Mouse (Mus musculus): Measurements from ENCODE around the gene Sema5a.
"Not testable (repeated sequence)": the region's sequence is repeated elsewhere in the genome, so short reads cannot be mapped to it uniquely, and the experiment has no call there.

Sema5a gene

DNA sequence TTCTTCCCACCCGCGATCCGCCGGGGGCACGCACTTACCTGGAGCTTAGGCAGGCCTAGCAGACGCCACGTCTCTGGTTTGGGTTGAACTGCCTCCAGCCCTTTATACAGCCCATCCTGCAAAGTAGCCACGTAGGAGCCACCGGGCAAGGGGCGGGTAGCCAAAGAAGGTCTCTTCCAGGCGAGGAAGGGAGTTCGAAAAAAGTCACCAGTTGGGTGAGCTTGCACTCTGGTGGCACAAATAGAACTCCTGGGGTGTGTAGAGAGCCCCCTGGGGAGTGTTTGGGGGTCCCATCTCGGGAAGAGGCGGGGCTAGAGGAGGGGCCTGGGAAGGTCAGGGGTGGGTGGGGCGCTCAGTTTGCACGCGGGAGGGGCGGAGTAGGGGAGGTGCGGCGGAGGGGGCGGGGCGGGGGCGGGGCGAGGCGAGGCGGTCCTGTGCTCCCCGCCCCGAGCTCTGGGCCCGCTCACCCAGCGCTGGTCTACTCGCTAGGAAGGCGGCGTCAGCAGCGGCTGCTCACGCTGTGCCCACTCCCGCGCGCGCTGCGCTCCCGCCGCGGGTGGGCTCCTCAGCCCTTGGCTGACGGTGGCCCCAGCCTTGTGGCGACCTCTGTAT is at the start of gene Sema5a:
Gene Sema5a, plus strand, starts transcription at position 467 of the 612 bp plus-strand sequence.
- DNase-seq (ENCODE audit: low read depth, low spot score), result peak; percentile 62
- no peaks in the 10 kb centered on the region; the same call in 1 of the 2 replicates for H3K27me3 ChIP-seq (ENCODE audit: control insufficient read depth, insufficient read depth, low read length, poor library complexity, severe bottlenecking)

DNA sequence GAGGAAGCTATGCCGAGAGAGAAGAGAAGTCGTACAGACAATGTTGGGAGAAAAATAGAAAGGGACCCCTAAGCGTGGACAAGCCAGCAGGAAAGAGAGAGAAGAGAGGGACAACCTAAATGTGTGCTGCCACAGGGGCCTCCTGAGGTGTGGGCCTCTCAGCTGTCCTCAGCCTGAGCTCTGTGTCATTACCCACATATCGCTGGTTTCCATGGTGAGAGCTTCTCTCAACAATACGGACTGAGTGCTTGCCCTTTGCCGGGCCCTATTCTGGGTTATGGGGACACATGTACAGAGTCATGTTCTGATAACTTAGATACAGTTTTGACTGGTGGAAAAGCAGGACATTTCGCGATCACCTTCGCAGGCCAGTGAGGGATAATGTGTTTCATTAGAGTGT is 46.5 kb upstream of the Sema5a start:
- Histone ChIP-seq H3K36me3 (ENCODE audit: control insufficient read depth, insufficient read depth, low read length, poor library complexity, severe bottlenecking) (no peaks in the 10 kb centered on the region), H3K27me3 (ENCODE audit: control insufficient read depth, insufficient read depth, low read length, poor library complexity, severe bottlenecking) (no peaks in the 10 kb centered on the region)
- DNase-seq (ENCODE audit: low read depth, low spot score), result no peak

More for the DNA sequence above, at the start of gene Sema5a:
- H3K36me3 ChIP-seq (ENCODE audit: control insufficient read depth, insufficient read depth, low read length, poor library complexity, severe bottlenecking), result no peaks in the 10 kb centered on the region

DNA sequence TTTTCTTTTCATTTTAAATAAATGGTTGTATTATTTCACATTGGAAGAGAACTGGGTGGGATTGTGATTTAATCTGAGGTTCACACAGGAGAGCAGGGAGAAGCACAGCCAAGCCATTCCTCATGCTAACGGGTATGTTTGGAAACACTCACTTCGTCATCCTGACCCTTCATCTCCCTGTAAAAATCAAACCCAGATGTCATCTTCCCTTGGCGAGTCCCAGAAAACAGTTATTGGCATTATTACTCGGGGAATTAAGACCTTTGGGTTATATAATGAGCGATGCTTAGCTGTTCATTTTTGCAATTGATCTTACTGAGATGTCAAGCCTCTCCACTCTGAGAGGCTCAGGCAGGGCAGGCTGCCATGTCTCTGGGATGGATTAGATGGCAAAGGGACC is 46.0 kb upstream of the Sema5a start:
- H3K36me3 ChIP-seq (ENCODE audit: control insufficient read depth, insufficient read depth, low read length, poor library complexity, severe bottlenecking), result no peaks in the 10 kb centered on the region
- no peaks in the 10 kb centered on the region for H3K27me3 ChIP-seq (ENCODE audit: control insufficient read depth, insufficient read depth, low read length, poor library complexity, severe bottlenecking)
- DNase-seq (ENCODE audit: low read depth, low spot score), result no peak

DNA sequence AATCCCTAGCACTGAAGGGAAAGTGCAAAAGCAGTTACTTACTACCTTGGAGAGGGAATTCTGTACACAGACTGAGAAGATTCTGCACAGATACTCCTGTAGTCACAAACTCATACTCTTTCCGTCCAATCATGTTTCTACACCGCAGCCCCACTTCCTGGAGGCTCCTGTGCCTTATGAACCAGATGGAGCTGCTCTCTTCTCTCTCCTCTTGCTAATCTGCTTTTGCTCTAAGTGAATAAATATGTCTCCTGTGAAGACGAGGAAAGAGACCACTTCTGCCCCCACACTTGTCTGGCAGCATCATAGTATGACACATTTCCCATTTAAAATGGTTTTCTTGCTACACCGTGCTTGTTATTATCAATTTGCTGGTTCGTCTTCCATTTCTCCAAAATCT is 41.4 kb upstream of the Sema5a start:
- no peaks in the 10 kb centered on the region for H3K27me3 ChIP-seq (ENCODE audit: control insufficient read depth, insufficient read depth, low read length, poor library complexity, severe bottlenecking)
- DNase-seq (ENCODE audit: low read depth, low spot score), result no peak
- H3K36me3 ChIP-seq (ENCODE audit: control insufficient read depth, insufficient read depth, low read length, poor library complexity, severe bottlenecking), result no peaks in the 10 kb centered on the region

DNA sequence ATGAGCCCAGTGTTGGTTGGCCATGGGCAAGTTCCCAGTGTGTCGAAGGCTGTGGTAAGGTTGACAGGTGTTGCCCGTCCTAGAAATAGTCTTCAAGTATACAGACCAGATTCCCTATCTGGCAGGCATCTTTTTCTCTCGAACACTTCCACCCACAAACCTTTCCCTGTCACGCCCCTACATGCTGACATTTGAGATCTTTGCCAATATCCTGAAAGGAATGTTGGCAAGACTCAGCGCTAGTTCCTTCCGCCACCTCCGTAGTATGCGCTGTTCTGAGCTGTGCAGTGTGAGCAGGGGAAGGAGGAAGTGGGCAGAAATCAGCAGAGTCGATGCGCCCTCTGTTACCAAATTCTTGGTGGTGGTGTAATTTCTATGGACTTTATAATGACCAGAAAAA is 39.7 kb upstream of the Sema5a start:
- Histone ChIP-seq H3K36me3 (ENCODE audit: control insufficient read depth, insufficient read depth, low read length, poor library complexity, severe bottlenecking) (no peaks in the 10 kb centered on the region), H3K27me3 (ENCODE audit: control insufficient read depth, insufficient read depth, low read length, poor library complexity, severe bottlenecking) (no peaks in the 10 kb centered on the region)
- DNase-seq (ENCODE audit: low read depth, low spot score), result no peak

DNA sequence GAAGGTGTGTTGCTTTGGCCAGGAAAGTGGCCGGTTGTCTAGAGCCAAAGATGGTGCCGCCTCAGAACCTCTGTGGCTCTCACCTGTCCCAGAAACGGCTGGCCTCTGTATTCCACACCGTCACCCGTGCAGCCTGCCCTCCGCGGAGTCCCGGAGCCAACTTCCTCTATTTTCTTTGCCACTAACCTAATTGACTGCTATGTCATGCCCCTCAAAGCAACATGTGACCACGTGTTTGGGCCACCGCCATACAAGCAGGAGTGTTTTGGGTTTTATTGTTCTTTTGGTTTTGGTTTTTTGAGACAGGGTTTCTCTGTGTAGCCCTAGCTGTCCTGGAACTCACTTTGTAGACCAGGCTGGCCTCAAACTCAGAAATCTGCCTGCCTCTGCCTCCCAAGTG is 29.9 kb upstream of the Sema5a start:
- peak; percentile 37 for DNase-seq (ENCODE audit: low read depth, low spot score)
- not testable (repeated sequence) for H3K27me3 ChIP-seq (ENCODE audit: control insufficient read depth, insufficient read depth, low read length, poor library complexity, severe bottlenecking); H3K36me3 ChIP-seq (ENCODE audit: control insufficient read depth, insufficient read depth, low read length, poor library complexity, severe bottlenecking)

GRCm38 (mm10) chr15:32223028-32223427 is 21.6 kb upstream of the Sema5a start:
- H3K27me3 ChIP-seq (ENCODE audit: control insufficient read depth, insufficient read depth, low read length, poor library complexity, severe bottlenecking), result no peaks in the 10 kb centered on the region
- DNase-seq (ENCODE audit: low read depth, low spot score), result no peak

GRCm38 (mm10) chr15:32225394-32225793 is 19.2 kb upstream of the Sema5a start:
- Histone ChIP-seq H3K36me3 (ENCODE audit: control insufficient read depth, insufficient read depth, low read length, poor library complexity, severe bottlenecking) (no peaks in the 10 kb centered on the region), H3K27me3 (ENCODE audit: control insufficient read depth, insufficient read depth, low read length, poor library complexity, severe bottlenecking) (no peaks in the 10 kb centered on the region)
- no peak for DNase-seq (ENCODE audit: low read depth, low spot score)

More at GRCm38 (mm10) chr15:32223028-32223427, 21.6 kb upstream of the Sema5a start:
- H3K36me3 ChIP-seq (ENCODE audit: control insufficient read depth, insufficient read depth, low read length, poor library complexity, severe bottlenecking), result no peaks in the 10 kb centered on the region

DNA sequence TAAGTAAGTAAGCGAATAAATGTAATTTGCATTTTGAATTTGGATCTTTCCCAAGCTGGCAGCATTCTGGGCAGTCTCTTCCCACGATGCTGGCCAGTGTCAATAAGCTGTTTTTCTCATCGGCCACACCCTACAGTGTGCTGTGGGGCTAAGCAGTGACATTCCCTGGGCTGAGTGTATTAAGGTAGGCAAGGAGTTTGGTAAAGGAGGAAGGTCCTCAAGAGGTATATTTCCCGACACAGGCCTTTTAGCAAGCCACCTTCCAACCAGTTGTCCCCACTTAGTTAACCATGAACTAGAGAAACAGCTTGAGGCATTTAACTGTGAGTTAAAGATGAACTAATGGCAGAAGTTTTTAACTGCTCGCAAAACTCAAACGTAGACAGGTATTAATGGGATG is 18.2 kb upstream of the Sema5a start:
- Histone ChIP-seq H3K36me3 (ENCODE audit: control insufficient read depth, insufficient read depth, low read length, poor library complexity, severe bottlenecking) (no peaks in the 10 kb centered on the region), H3K27me3 (ENCODE audit: control insufficient read depth, insufficient read depth, low read length, poor library complexity, severe bottlenecking) (no peaks in the 10 kb centered on the region)
- DNase-seq (ENCODE audit: low read depth, low spot score), result no peak

GRCm38 (mm10) chr15:32226888-32227395 is 17.7 kb upstream of the Sema5a start:
- Histone ChIP-seq H3K27me3 (ENCODE audit: control insufficient read depth, insufficient read depth, low read length, poor library complexity, severe bottlenecking) (no peaks in the 10 kb centered on the region), H3K36me3 (ENCODE audit: control insufficient read depth, insufficient read depth, low read length, poor library complexity, severe bottlenecking) (no peaks in the 10 kb centered on the region)
- DNase-seq (ENCODE audit: low read depth, low spot score), result no peak

DNA sequence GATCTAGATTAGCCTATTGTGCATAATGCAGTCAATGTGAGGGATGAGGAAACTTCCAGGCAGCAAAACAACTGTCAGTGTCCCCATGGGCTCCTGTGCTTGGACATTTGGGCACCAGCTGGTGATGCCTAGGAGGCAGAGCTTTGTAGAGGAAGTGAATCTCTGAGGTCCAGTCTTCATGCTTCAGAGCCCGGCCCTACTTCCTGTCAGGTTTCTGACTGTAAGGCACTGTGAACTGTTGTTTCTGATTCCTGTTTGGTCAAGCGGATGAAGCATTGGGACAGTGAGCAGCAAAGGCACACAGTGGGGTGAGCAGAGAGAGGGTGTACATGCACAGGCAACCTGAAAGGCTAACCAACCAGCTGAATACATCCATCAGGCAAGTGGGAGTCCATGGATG is 14.5 kb upstream of the Sema5a start:
- DNase-seq (ENCODE audit: low read depth, low spot score), result peak; percentile 59
- Histone ChIP-seq H3K27me3 (ENCODE audit: control insufficient read depth, insufficient read depth, low read length, poor library complexity, severe bottlenecking) (no peaks in the 10 kb centered on the region), H3K36me3 (ENCODE audit: control insufficient read depth, insufficient read depth, low read length, poor library complexity, severe bottlenecking) (no peaks in the 10 kb centered on the region)

GRCm38 (mm10) chr15:32232189-32232588 is 12.4 kb upstream of the Sema5a start:
- Histone ChIP-seq H3K27me3 (ENCODE audit: control insufficient read depth, insufficient read depth, low read length, poor library complexity, severe bottlenecking) (no peaks in the 10 kb centered on the region), H3K36me3 (ENCODE audit: control insufficient read depth, insufficient read depth, low read length, poor library complexity, severe bottlenecking) (no peaks in the 10 kb centered on the region)
- DNase-seq (ENCODE audit: low read depth, low spot score), result no peak

- H3K27me3 ChIP-seq (ENCODE audit: control insufficient read depth, insufficient read depth, low read length, poor library complexity, severe bottlenecking); DNase-seq (ENCODE audit: low read depth, low spot score); H3K36me3 ChIP-seq (ENCODE audit: control insufficient read depth, insufficient read depth, low read length, poor library complexity, severe bottlenecking): not testable (repeated sequence)
Observed at GRCm38 (mm10) chr15:32232666-32233141, 11.9 kb upstream of the Sema5a start.

DNA sequence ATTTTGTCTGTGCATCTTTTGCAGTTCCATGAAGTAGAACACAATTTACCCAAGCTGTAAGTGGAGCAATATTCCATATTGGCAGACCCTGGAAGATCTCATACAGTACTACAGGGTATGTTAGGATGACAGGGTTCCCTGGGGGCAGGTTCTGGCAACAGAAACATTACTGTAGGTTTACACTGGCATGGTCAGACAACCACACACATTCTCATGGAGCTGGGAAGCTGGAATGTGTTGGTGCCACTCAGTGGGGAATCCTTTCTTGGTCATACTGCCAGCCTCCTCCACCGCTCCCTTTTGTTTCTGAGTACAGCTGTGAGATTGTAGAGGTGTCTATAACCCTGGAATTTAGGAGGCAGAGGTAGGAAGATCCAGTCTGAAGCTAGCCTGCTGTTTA is 11.2 kb upstream of the Sema5a start:
- DNase-seq (ENCODE audit: low read depth, low spot score), result no peak
- H3K36me3 ChIP-seq (ENCODE audit: control insufficient read depth, insufficient read depth, low read length, poor library complexity, severe bottlenecking), result no peaks in the 10 kb centered on the region
- no peaks in the 10 kb centered on the region for H3K27me3 ChIP-seq (ENCODE audit: control insufficient read depth, insufficient read depth, low read length, poor library complexity, severe bottlenecking)

DNA sequence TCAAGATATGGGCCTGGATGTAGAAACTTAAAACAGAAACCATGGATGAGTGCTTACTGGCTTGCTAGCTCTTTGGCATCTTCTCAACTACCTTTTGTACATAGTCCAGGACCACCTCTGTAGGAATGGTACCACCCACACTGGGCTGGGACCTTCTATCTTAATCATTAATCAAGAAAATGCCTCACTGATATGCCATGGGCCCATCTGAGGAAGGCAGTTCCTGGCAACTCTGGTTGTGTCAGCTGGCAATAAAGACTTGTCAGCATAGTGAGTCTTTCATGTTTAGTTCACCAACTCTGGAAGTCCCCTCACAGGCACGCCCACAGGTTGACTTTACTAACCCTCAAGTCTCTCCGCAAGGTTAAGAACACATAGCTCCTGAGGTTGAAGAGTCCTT is 5.5 kb upstream of the Sema5a start:
- no peak for DNase-seq (ENCODE audit: low read depth, low spot score)
- Histone ChIP-seq H3K27me3 (ENCODE audit: control insufficient read depth, insufficient read depth, low read length, poor library complexity, severe bottlenecking) (no peaks in the 10 kb centered on the region), H3K36me3 (ENCODE audit: control insufficient read depth, insufficient read depth, low read length, poor library complexity, severe bottlenecking) (no peaks in the 10 kb centered on the region)

DNA sequence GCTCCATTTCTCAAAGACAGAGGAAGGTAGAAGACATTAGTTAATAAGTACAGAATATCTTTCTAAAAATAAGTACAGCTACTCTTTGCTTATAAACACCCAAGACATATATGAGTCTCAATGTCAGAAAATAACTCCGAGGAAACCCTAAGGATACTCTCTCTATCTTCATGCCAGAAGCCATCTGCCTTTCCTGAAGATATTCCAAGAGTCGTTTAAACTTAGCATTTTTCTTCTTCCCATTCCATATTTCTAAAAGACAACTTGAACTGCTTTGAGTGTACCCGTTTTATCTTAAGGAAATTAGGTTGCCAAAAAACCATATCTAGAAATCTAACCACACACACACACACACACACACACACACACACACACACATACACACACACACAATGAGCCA is 4.5 kb upstream of the Sema5a start:
- H3K27me3 ChIP-seq (ENCODE audit: control insufficient read depth, insufficient read depth, low read length, poor library complexity, severe bottlenecking), result no peaks in the 10 kb centered on the region
- H3K36me3 ChIP-seq (ENCODE audit: control insufficient read depth, insufficient read depth, low read length, poor library complexity, severe bottlenecking), result no peaks in the 10 kb centered on the region
- DNase-seq (ENCODE audit: low read depth, low spot score), result no peak

All from splenic B cell, adult 2 months (primary cell).